Mouse (Mus musculus) heart, postnatal 0 days (tissue): ENCODE measurements around the gene Fcho1.

Experiments used
- CTCF ChIP-seq: IDR thresholded peaks from 2 replicates; pipeline ENCODE4 v1.5.1; 2016; ENCODE audit warnings: antibody characterized with exemption, control low read depth, low read depth
- EP300 ChIP-seq: IDR thresholded peaks from 2 replicates; pipeline ENCODE4 v1.6.1; 2016; ENCODE audit warnings: antibody characterized with exemption, low read depth

DNA sequence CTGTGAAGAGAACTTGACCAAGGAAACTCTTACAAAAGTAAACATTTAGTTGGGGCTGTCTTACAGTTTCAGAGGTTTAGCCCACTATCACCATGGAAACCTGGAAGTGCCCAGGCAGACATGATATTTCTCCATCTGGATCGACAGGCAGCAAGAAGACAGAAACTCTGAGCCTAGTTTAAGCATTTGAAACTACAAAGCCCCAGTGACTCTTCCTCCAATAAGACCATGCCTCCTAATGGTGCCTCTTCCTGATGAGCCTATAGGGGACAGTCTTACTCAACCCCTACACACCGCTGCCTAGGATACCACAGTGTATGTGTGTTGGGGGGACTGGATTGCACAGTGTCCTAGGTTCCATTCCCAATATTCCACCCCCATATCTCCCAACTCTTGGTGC lies 51.4 kb downstream of the Fcho1 start:
- TF ChIP-seq CTCF (no peak), EP300 (no peak)
